Mouse (Mus musculus): ENCODE measurements around the gene Fto.

- TF ChIP-seq CTCF (IDR thresholded peaks at IDR 0.05; ENCODE audit: low read depth) (no peak), EP300 (IDR thresholded peaks at IDR 0.05; ENCODE audit: low read depth) (no peak)
These were observed 62.0 kb downstream of the Fto start for GRCm38 (mm10) chr8:91375054-91375938.

All from liver, embryonic 14.5 days (tissue).